14 mouse cellular contexts compared by ENCODE assay signal in genomic region chr11:43563654-43564244, GRCm38 (mm10). TPM values are rescaled to one million over a fixed set of nuclear protein-coding genes. Genes with fewer than 3 reads are reported as not detected.
DNase-seq lines count a peak whose midpoint lies in the region; ATAC-seq lines count a peak whose summit lies in the region.
"Had no signal": no experiment of that assay in that cellular context is flagged by ENCODE, and none has a peak within 500 bp of the region (broad histone marks: within the 10 kb centered on the region; RNA-seq: fewer than 3 reads in every experiment).

No protein-coding gene starts in this region.

- H3K27me3 ChIP-seq in intestine, embryonic 16.5 days (replicated peaks; ENCODE audit: control insufficient read depth, insufficient read depth, low read length), result no peaks in the 10 kb centered on the region
- H3K27me3 ChIP-seq in intestine, embryonic 15.5 days (replicated peaks), result no peaks in the 10 kb centered on the region
- no peaks in the 10 kb centered on the region for H3K27me3 ChIP-seq in embryonic facial prominence, embryonic 12.5 days
- no peaks in the 10 kb centered on the region for H3K27me3 ChIP-seq in hindbrain, embryonic 12.5 days
- H3K27me3 ChIP-seq in midbrain, embryonic 13.5 days, result no peaks in the 10 kb centered on the region

- no peaks in the 10 kb centered on the region for H3K36me3 ChIP-seq in intestine, embryonic 16.5 days (ENCODE audit: control insufficient read depth, insufficient read depth, low read length)
- H3K36me3 ChIP-seq in intestine, embryonic 15.5 days, result 0 out of 2 replicates have a peak, but pooled peaks cover 3% of the 10 kb centered on the region
- H3K36me3 ChIP-seq in embryonic facial prominence, embryonic 12.5 days, result peaks cover 4% of the 10 kb centered on the region; the same call in 1 of the 2 replicates
- H3K36me3 ChIP-seq in hindbrain, embryonic 12.5 days, result peaks cover 6% of the 10 kb centered on the region
- H3K36me3 ChIP-seq in midbrain, embryonic 13.5 days, result peaks cover 3% of the 10 kb centered on the region; the same call in 1 of the 2 replicates

- no peak for DNase-seq in ovary, postnatal 10 days (ENCODE audit: low spot score)
- DNase-seq in ovary, postnatal 14 days (ENCODE audit: low spot score), result no peak
- DNase-seq: cerebellum, postnatal 14 days; kidney, postnatal 14 days; right cerebral cortex, adult 18-20 months had no signal

- ATAC-seq in intestine, embryonic 16.5 days, result no peak
- no peak for ATAC-seq in intestine, embryonic 15.5 days
- 0 out of 2 replicates have a peak, but pooled peaks have one; percentile 31 for ATAC-seq in embryonic facial prominence, embryonic 12.5 days (ENCODE audit: insufficient number of reproducible peaks, insufficient read depth, low FRiP score, low TSS enrichment)
- no peak for ATAC-seq in hindbrain, embryonic 12.5 days (ENCODE audit: low FRiP score)
- no peak for ATAC-seq in midbrain, embryonic 13.5 days
- no peak for ATAC-seq in megakaryocyte progenitor cell, adult 5-6 weeks (replicated peaks; ENCODE audit: poor library complexity)
- ATAC-seq: CD4-positive, CD25-positive, alpha-beta regulatory T cell, adult 4 months had no signal

- H3K4me3 ChIP-seq in intestine, embryonic 16.5 days (ENCODE audit: low read length), result no peak overlapping the region
- H3K4me3 ChIP-seq in intestine, embryonic 15.5 days (replicated peaks), result no peak overlapping the region
- no peak overlapping the region for H3K4me3 ChIP-seq in embryonic facial prominence, embryonic 12.5 days
- H3K4me3 ChIP-seq in hindbrain, embryonic 12.5 days, result no peak overlapping the region
- no peak overlapping the region for H3K4me3 ChIP-seq in midbrain, embryonic 13.5 days (replicated peaks)

- H3K27ac ChIP-seq in intestine, embryonic 16.5 days (ENCODE audit: low read length), result 0 out of 2 replicates have a peak overlapping the region, but pooled peaks have one; percentile 11
- no peak overlapping the region for H3K27ac ChIP-seq in intestine, embryonic 15.5 days
- 0 out of 2 replicates have a peak overlapping the region, but pooled peaks have one; percentile 41 for H3K27ac ChIP-seq in embryonic facial prominence, embryonic 12.5 days
- peak overlapping the region; percentile 60 for H3K27ac ChIP-seq in hindbrain, embryonic 12.5 days
- H3K27ac ChIP-seq in midbrain, embryonic 13.5 days, result peak overlapping the region; percentile 44; the same call in 1 of the 2 replicates

- WGBS in intestine, embryonic 16.5 days, result 57% methylated on average over 10 of the region's 10 CpGs
- 59% methylated on average over 10 of the region's 10 CpGs for WGBS in intestine, embryonic 15.5 days
- WGBS in embryonic facial prominence, embryonic 12.5 days, result 66% methylated on average over 10 of the region's 10 CpGs
- 71% methylated on average over 10 of the region's 10 CpGs for whole genome bisulfite sequencing in hindbrain, embryonic 12.5 days
- 65% methylated on average over 10 of the region's 10 CpGs for WGBS in midbrain, embryonic 13.5 days

- no peak overlapping the region for H3K4me2 ChIP-seq in intestine, embryonic 16.5 days (ENCODE audit: low read depth, low read length)
- H3K4me2 ChIP-seq in intestine, embryonic 15.5 days (replicated peaks), result no peak overlapping the region
- no peak overlapping the region for H3K4me2 ChIP-seq in embryonic facial prominence, embryonic 12.5 days (replicated peaks)
- no peak overlapping the region for H3K4me2 ChIP-seq in hindbrain, embryonic 12.5 days (replicated peaks)
- no peak overlapping the region for H3K4me2 ChIP-seq in midbrain, embryonic 13.5 days (replicated peaks)

- H3K9me3 ChIP-seq in intestine, embryonic 16.5 days (ENCODE audit: control insufficient read depth, low read length), result no peaks in the 10 kb centered on the region
- no peaks in the 10 kb centered on the region for H3K9me3 ChIP-seq in intestine, embryonic 15.5 days
- no peaks in the 10 kb centered on the region for H3K9me3 ChIP-seq in embryonic facial prominence, embryonic 12.5 days
- H3K9me3 ChIP-seq in hindbrain, embryonic 12.5 days (replicated peaks), result no peaks in the 10 kb centered on the region
- no peaks in the 10 kb centered on the region for H3K9me3 ChIP-seq in midbrain, embryonic 13.5 days

- H3K4me1 ChIP-seq in intestine, embryonic 16.5 days (ENCODE audit: control insufficient read depth, insufficient read depth, low read length), result peaks cover 13% of the 10 kb centered on the region
- H3K4me1 ChIP-seq in intestine, embryonic 15.5 days (replicated peaks), result peaks cover 14% of the 10 kb centered on the region; the same call in 1 of the 2 replicates
- peaks cover 20% of the 10 kb centered on the region for H3K4me1 ChIP-seq in embryonic facial prominence, embryonic 12.5 days
- peaks cover 33% of the 10 kb centered on the region for H3K4me1 ChIP-seq in hindbrain, embryonic 12.5 days
- H3K4me1 ChIP-seq in midbrain, embryonic 13.5 days (replicated peaks), result peaks cover 54% of the 10 kb centered on the region

- no peak overlapping the region for H3K9ac ChIP-seq in intestine, embryonic 16.5 days (ENCODE audit: low read depth, low read length)
- no peak overlapping the region for H3K9ac ChIP-seq in intestine, embryonic 15.5 days
- H3K9ac ChIP-seq in embryonic facial prominence, embryonic 12.5 days, result no peak overlapping the region
- no peak overlapping the region for H3K9ac ChIP-seq in hindbrain, embryonic 12.5 days
- no peak overlapping the region for H3K9ac ChIP-seq in midbrain, embryonic 13.5 days (replicated peaks)

RNA-seq across cellular contexts. Expression of gene 4933415A04Rik, which starts 23.1 kb away (rescaled TPM):
- 4.1 and 5.0 TPM in 2 replicates for polyA plus RNA-seq in intestine, embryonic 16.5 days (2015; fragmentation: Nextera tagmentation; extraction: Ambion mirVana)
- 4.4 and 5.4 TPM in 2 replicates for polyA plus RNA-seq in intestine, embryonic 15.5 days (2015; fragmentation: Nextera tagmentation; extraction: Ambion mirVana)
- 5.6 and 5.9 TPM in 2 replicates for polyA plus RNA-seq in embryonic facial prominence, embryonic 12.5 days (2016; fragmentation: Nextera tagmentation; extraction: Ambion mirVana)
- polyA plus RNA-seq in hindbrain, embryonic 12.5 days (2016; fragmentation: Nextera tagmentation; extraction: Ambion mirVana), result 6.5 and 8.1 TPM in 2 replicates
- 6.6 and 7.2 TPM in 2 replicates for polyA plus RNA-seq in midbrain, embryonic 13.5 days (2015; fragmentation: Nextera tagmentation; extraction: Ambion mirVana)
- not detected in 2 replicates for total RNA-seq in megakaryocyte progenitor cell, adult 5-6 weeks (2015)
- not detected in 2 replicates for total RNA-seq in megakaryocyte progenitor cell, adult 5-6 weeks (2017)
- polyA plus RNA-seq: CD4-positive, CD25-positive, alpha-beta regulatory T cell, adult 4 months had no signal

RNA-seq across cellular contexts. Expression of gene Ccnjl, which starts 35.2 kb away (rescaled TPM):
- polyA plus RNA-seq in intestine, embryonic 16.5 days (2015; fragmentation: Nextera tagmentation; extraction: Ambion mirVana), result 14.6 and 15.0 TPM in 2 replicates
- 15.9 and 16.6 TPM in 2 replicates for polyA plus RNA-seq in intestine, embryonic 15.5 days (2015; fragmentation: Nextera tagmentation; extraction: Ambion mirVana)
- 22.7 and 23.6 TPM in 2 replicates for polyA plus RNA-seq in embryonic facial prominence, embryonic 12.5 days (2016; fragmentation: Nextera tagmentation; extraction: Ambion mirVana)
- 27.6 and 29.6 TPM in 2 replicates for polyA plus RNA-seq in hindbrain, embryonic 12.5 days (2016; fragmentation: Nextera tagmentation; extraction: Ambion mirVana)
- 20.9 and 24.2 TPM in 2 replicates for polyA plus RNA-seq in midbrain, embryonic 13.5 days (2015; fragmentation: Nextera tagmentation; extraction: Ambion mirVana)
- total RNA-seq in megakaryocyte progenitor cell, adult 5-6 weeks (2015), result 0.12 and 0.37 TPM in 2 replicates
- 0.17 and 0.20 TPM in 2 replicates for total RNA-seq in megakaryocyte progenitor cell, adult 5-6 weeks (2017)

RNA-seq across cellular contexts. Expression of gene Fabp6, which starts 37.6 kb away (rescaled TPM):
- polyA plus RNA-seq in intestine, embryonic 16.5 days (2015; fragmentation: Nextera tagmentation; extraction: Ambion mirVana), result 2.4 and 5.2 TPM in 2 replicates
- 1.2 TPM in 2 replicates for polyA plus RNA-seq in intestine, embryonic 15.5 days (2015; fragmentation: Nextera tagmentation; extraction: Ambion mirVana)
- not detected in 2 replicates for polyA plus RNA-seq in embryonic facial prominence, embryonic 12.5 days (2016; fragmentation: Nextera tagmentation; extraction: Ambion mirVana)
- polyA plus RNA-seq in hindbrain, embryonic 12.5 days (2016; fragmentation: Nextera tagmentation; extraction: Ambion mirVana), result not detected in 2 replicates
- not detected in 2 replicates for polyA plus RNA-seq in midbrain, embryonic 13.5 days (2015; fragmentation: Nextera tagmentation; extraction: Ambion mirVana)
- total RNA-seq in megakaryocyte progenitor cell, adult 5-6 weeks (2015), result not detected in 2 replicates
- total RNA-seq in megakaryocyte progenitor cell, adult 5-6 weeks (2017), result not detected in 2 replicates
- total RNA-seq: heart, adult 8-10 months had no signal
- polyA plus RNA-seq: CD4-positive, CD25-positive, alpha-beta regulatory T cell, adult 4 months; limb, embryonic 11.5 days had no signal
